8 mouse cellular contexts compared by ENCODE assay signal in the genomic region with DNA sequence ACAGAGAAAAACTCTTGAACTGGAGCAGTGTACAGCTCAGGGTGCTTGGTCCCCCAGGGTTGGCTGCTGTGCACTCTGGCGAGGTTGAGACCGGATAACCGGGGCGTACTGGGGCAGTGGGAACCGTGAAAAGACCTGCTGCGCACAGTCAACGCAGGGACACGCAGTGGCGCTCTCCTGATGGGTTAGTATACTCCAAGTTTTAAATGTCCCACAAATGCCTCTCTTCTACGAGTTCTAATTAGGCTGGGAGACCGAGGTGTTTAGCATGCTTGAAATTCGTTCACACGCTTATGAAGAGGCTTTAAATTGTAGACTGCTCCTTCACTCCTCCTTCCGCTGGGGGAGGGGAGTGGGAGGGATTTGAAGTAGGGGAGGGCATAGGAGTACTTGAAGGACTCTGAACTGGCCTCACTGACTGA. TPM values are rescaled to one million over a fixed set of nuclear protein-coding genes. Genes with fewer than 3 reads are reported as not detected.
DNase-seq lines count a peak whose midpoint lies in the region; ATAC-seq and TF ChIP-seq lines count a peak whose summit lies in the region.

No protein-coding gene starts in this region.

- under 1% methylated on average over 14 of the region's 14 CpGs for WGBS in heart, embryonic 13.5 days
- 0% methylated on average over 14 of the region's 14 CpGs for WGBS in kidney, postnatal 0 days
- WGBS in stomach, embryonic 14.5 days, result 2% methylated on average over 14 of the region's 14 CpGs

- DNase-seq in c-Kit-positive CD71-positive TER-119-positive erythroid progenitor cells, embryonic 14.5 days (ENCODE audit: low spot score), result peak; percentile 67
- peak; percentile 50 for DNase-seq in kidney, postnatal 0 days (ENCODE audit: low spot score)
- peak; percentile 46 to 57 for DNase-seq in lung, postnatal 4 days
- no peak for DNase-seq in layer of hippocampus, adult 9-10 months (ENCODE audit: low spot score)

- ATAC-seq in megakaryocyte, adult 5-6 weeks (ENCODE audit: poor library complexity, severe bottlenecking), result no peak
- ATAC-seq in heart, embryonic 13.5 days (ENCODE audit: extremely low read depth, insufficient number of reproducible peaks, low FRiP score, low TSS enrichment), result no peak
- ATAC-seq in kidney, postnatal 0 days (replicated peaks; ENCODE audit: low FRiP score, low read depth), result no peak
- no peak for ATAC-seq in stomach, embryonic 14.5 days (ENCODE audit: insufficient number of reproducible peaks, insufficient read depth, low FRiP score, low read depth)

- peaks cover 41% of the 10 kb centered on the region for H3K4me1 ChIP-seq in megakaryocyte, embryonic 14.5 days
- H3K4me1 ChIP-seq in heart, embryonic 13.5 days, result peaks cover 46% of the 10 kb centered on the region
- H3K4me1 ChIP-seq in kidney, postnatal 0 days (replicated peaks; ENCODE audit: insufficient read depth, low read length), result peaks cover 17% of the 10 kb centered on the region; the same call in 1 of the 2 replicates
- peaks cover 19% of the 10 kb centered on the region; the same call in 1 of the 2 replicates for H3K4me1 ChIP-seq in stomach, embryonic 14.5 days (ENCODE audit: control insufficient read depth, insufficient read depth, low read length)

- H3K4me3 ChIP-seq in megakaryocyte, embryonic 14.5 days (replicated peaks), result peak overlapping the region; percentile 94
- H3K4me3 ChIP-seq in heart, embryonic 13.5 days, result peak overlapping the region; percentile 83
- peak overlapping the region; percentile 77 for H3K4me3 ChIP-seq in kidney, postnatal 0 days (replicated peaks; ENCODE audit: low read depth, low read length)
- peak overlapping the region; percentile 64 for H3K4me3 ChIP-seq in stomach, embryonic 14.5 days (ENCODE audit: low read depth, low read length)

- H3K27ac ChIP-seq in heart, embryonic 13.5 days (replicated peaks), result peak overlapping the region; percentile 76
- H3K27ac ChIP-seq in kidney, postnatal 0 days, result peak overlapping the region; percentile 88
- H3K27ac ChIP-seq in stomach, embryonic 14.5 days (ENCODE audit: low read length), result peak overlapping the region; percentile 74

- peaks cover 2% of the 10 kb centered on the region for H3K36me3 ChIP-seq in megakaryocyte, embryonic 14.5 days (replicated peaks; ENCODE audit: low read length)
- no peaks in the 10 kb centered on the region for H3K36me3 ChIP-seq in heart, embryonic 13.5 days
- H3K36me3 ChIP-seq in kidney, postnatal 0 days (ENCODE audit: insufficient read depth, low read length), result no peaks in the 10 kb centered on the region
- H3K36me3 ChIP-seq in stomach, embryonic 14.5 days (ENCODE audit: control insufficient read depth, insufficient read depth, low read length), result peaks cover 3% of the 10 kb centered on the region; the same call in 1 of the 2 replicates

- peaks cover 8% of the 10 kb centered on the region; the same call in 1 of the 2 replicates for H3K9me3 ChIP-seq in megakaryocyte, embryonic 14.5 days
- no peaks in the 10 kb centered on the region for H3K9me3 ChIP-seq in heart, embryonic 13.5 days
- H3K9me3 ChIP-seq in kidney, postnatal 0 days (replicated peaks; ENCODE audit: low read length), result no peaks in the 10 kb centered on the region
- H3K9me3 ChIP-seq in stomach, embryonic 14.5 days (ENCODE audit: control insufficient read depth, low read depth, low read length), result no peaks in the 10 kb centered on the region

- peaks cover 35% of the 10 kb centered on the region for H3K27me3 ChIP-seq in megakaryocyte, embryonic 14.5 days (replicated peaks)
- peaks cover 20% of the 10 kb centered on the region for H3K27me3 ChIP-seq in heart, embryonic 13.5 days (replicated peaks)
- H3K27me3 ChIP-seq in kidney, postnatal 0 days (ENCODE audit: insufficient read depth, low read length), result peaks cover 3% of the 10 kb centered on the region; the same call in 1 of the 2 replicates
- H3K27me3 ChIP-seq in stomach, embryonic 14.5 days (ENCODE audit: control insufficient read depth, insufficient read depth, low read length), result no peaks in the 10 kb centered on the region

- no peak for TF ChIP-seq CTCF in kidney, postnatal 0 days (IDR thresholded peaks at IDR 0.05; ENCODE audit: low read depth)

- H3K9ac ChIP-seq in heart, embryonic 13.5 days, result peak overlapping the region; percentile 81
- 0 out of 2 replicates have a peak overlapping the region, but pooled peaks have one; percentile 39 for H3K9ac ChIP-seq in kidney, postnatal 0 days (ENCODE audit: low read depth, low read length)
- H3K9ac ChIP-seq in stomach, embryonic 14.5 days (replicated peaks; ENCODE audit: low read depth, low read length), result no peak overlapping the region

- peak overlapping the region; percentile 99 for H3K4me2 ChIP-seq in heart, embryonic 13.5 days
- peak overlapping the region; percentile 94 for H3K4me2 ChIP-seq in kidney, postnatal 0 days (ENCODE audit: low read length)
- peak overlapping the region; percentile 66 for H3K4me2 ChIP-seq in stomach, embryonic 14.5 days (replicated peaks; ENCODE audit: low read depth, low read length)

RNA-seq across cellular contexts. Expression of gene Fzd5, which starts 1.1 kb away (rescaled TPM):
- polyA plus RNA-seq in megakaryocyte, embryonic 14.5 days (2012; ENCODE audit: insufficient read depth, low replicate concordance), result 0.45 and 0.75 TPM in 2 replicates
- total RNA-seq in megakaryocyte, adult 5-6 weeks (2015), result 1.4 and 1.8 TPM in 2 replicates
- 1.6 and 2.0 TPM in 2 replicates for total RNA-seq in megakaryocyte, adult 5-6 weeks (2017)
- polyA plus RNA-seq in heart, embryonic 13.5 days (2015; fragmentation: Nextera tagmentation; extraction: Ambion mirVana), result 1.1 TPM in 2 replicates
- 1.9 and 2.5 TPM in 2 replicates for polyA plus RNA-seq in kidney, postnatal 0 days (2015; fragmentation: Nextera tagmentation; extraction: Ambion mirVana)
- 11.6 and 11.8 TPM in 2 replicates for polyA plus RNA-seq in stomach, embryonic 14.5 days (2014; fragmentation: Nextera tagmentation; extraction: Ambion mirVana)

RNA-seq across cellular contexts. Expression of gene Ccnyl1, which starts 48.4 kb away (rescaled TPM):
- polyA plus RNA-seq in megakaryocyte, embryonic 14.5 days (2012; ENCODE audit: insufficient read depth, low replicate concordance), result 6.6 and 10.6 TPM in 2 replicates
- 10.6 and 12.6 TPM in 2 replicates for total RNA-seq in megakaryocyte, adult 5-6 weeks (2015)
- 10.4 and 11.1 TPM in 2 replicates for total RNA-seq in megakaryocyte, adult 5-6 weeks (2017)
- 2.9 and 3.9 TPM in 2 replicates for polyA plus RNA-seq in heart, embryonic 13.5 days (2015; fragmentation: Nextera tagmentation; extraction: Ambion mirVana)
- 4.5 and 5.0 TPM in 2 replicates for polyA plus RNA-seq in kidney, postnatal 0 days (2015; fragmentation: Nextera tagmentation; extraction: Ambion mirVana)
- polyA plus RNA-seq in stomach, embryonic 14.5 days (2014; fragmentation: Nextera tagmentation; extraction: Ambion mirVana), result 8.9 and 10.9 TPM in 2 replicates
